Mouse (Mus musculus) kidney, embryonic 16.5 days (tissue): ENCODE results near the gene Frem1. TPM values are rescaled to one million over a fixed set of nuclear protein-coding genes. Genes with fewer than 3 reads are reported as not detected.
A peak's percentile ranks its signal among the peaks of the same experiment; 100 is the strongest.

Source experiments
- ATAC-seq: fragments of 200-750 bp; cut with Nextera tagmentation; 2 replicates; pipeline ENCODE4 v1.8.0; 2017; ENCODE audit warnings: moderate TSS enrichment; ENCODE audit not compliant: low FRiP score, low TSS enrichment
- H3K27ac ChIP-seq: fragments of 300-500 bp; sonication (generic); 2 replicates; pipeline ENCODE4 v1.5.1; 2014; ENCODE audit warnings: low read length
- H3K27me3 ChIP-seq: fragments of 300-500 bp; sonication (generic); 2 replicates; pipeline ENCODE4 v1.6.1; 2014; ENCODE audit warnings: low read length, control low read depth, mixed read lengths; ENCODE audit not compliant: insufficient read depth
- H3K36me3 ChIP-seq: fragments of 300-500 bp; sonication (generic); 2 replicates; pipeline ENCODE4 v1.6.1; 2014; ENCODE audit warnings: low read length, control low read depth, mixed read lengths; ENCODE audit not compliant: insufficient read depth
- H3K4me1 ChIP-seq: fragments of 300-500 bp; sonication (generic); 2 replicates; pipeline ENCODE4 v1.6.1; 2014; ENCODE audit warnings: low read length, control low read depth, mixed read lengths; ENCODE audit not compliant: insufficient read depth
- H3K4me2 ChIP-seq: fragments of 300-500 bp; sonication (generic); replicated peaks from 2 replicates; pipeline ENCODE4 v1.6.1; 2014; ENCODE audit warnings: low read depth, low read length
- H3K4me3 ChIP-seq: fragments of 300-500 bp; sonication (generic); 2 replicates; pipeline ENCODE4 v1.5.1; 2014; ENCODE audit warnings: mild to moderate bottlenecking, low read length
- H3K9ac ChIP-seq: fragments of 300-500 bp; sonication (generic); replicated peaks from 2 replicates; pipeline ENCODE4 v1.6.1; 2014; ENCODE audit warnings: low read length
- H3K9me3 ChIP-seq: fragments of 300-500 bp; sonication (generic); 2 replicates; pipeline ENCODE4 v1.6.1; 2016; ENCODE audit warnings: low read length, control low read depth
- WGBS: fragments of 180-500 bp; shearing (Covaris S2); extraction: QIAGEN DNeasy Blood & Tissue Kit; methylation state at CpG from one replicate; pipeline ENCODE4 v1.1.7; 2014; 5-methylcytosine and 5-hydroxymethylcytosine counted together
- polyA plus RNA-seq: library from polyadenylated mRNA; unstranded; fragments of >200 nt; fragmentation: Nextera tagmentation; extraction: Ambion mirVana; gene quantifications from 2 replicates; pipeline ENCODE4 v1.2.1, GENCODE M21; 2015

The Frem1 gene
- polyA plus RNA-seq, 1 experiment from 2014 or later, result 24.4 TPM

GRCm38 (mm10) chr4:82867731-82868445, 184.3 kb downstream of the Frem1 start:
- Histone ChIP-seq H3K27ac (no peak overlapping the region), H3K4me1 (no peaks in the 10 kb centered on the region), H3K9me3 (no peaks in the 10 kb centered on the region), H3K27me3 (no peaks in the 10 kb centered on the region), H3K9ac (no peak overlapping the region), H3K4me2 (no peak overlapping the region), H3K4me3 (no peak overlapping the region), H3K36me3 (no peaks in the 10 kb centered on the region)
- no peak for ATAC-seq
- WGBS, result 88% methylated on average over 5 of the region's 5 CpGs

GRCm38 (mm10) chr4:82867111-82867510, 185.0 kb downstream of the Frem1 start:
- WGBS, result 67% methylated on average over 4 of the region's 4 CpGs
- Histone ChIP-seq H3K27me3 (no peaks in the 10 kb centered on the region), H3K4me2 (no peak overlapping the region), H3K4me3 (no peak overlapping the region), H3K27ac (no peak overlapping the region), H3K4me1 (no peaks in the 10 kb centered on the region), H3K9me3 (no peaks in the 10 kb centered on the region), H3K9ac (no peak overlapping the region), H3K36me3 (no peaks in the 10 kb centered on the region)
- no peak for ATAC-seq

GRCm38 (mm10) chr4:82864974-82865699, 187.0 kb downstream of the Frem1 start:
- 81% methylated on average over 8 of the region's 8 CpGs for WGBS
- no peak overlapping the region for H3K9ac ChIP-seq
- H3K4me2 ChIP-seq, result no peak overlapping the region
- no peak overlapping the region for H3K27ac ChIP-seq
- H3K27me3 ChIP-seq, result no peaks in the 10 kb centered on the region
- no peaks in the 10 kb centered on the region for H3K36me3 ChIP-seq
- H3K4me1 ChIP-seq, result no peaks in the 10 kb centered on the region
- H3K4me3 ChIP-seq, result no peak overlapping the region
- H3K9me3 ChIP-seq, result no peaks in the 10 kb centered on the region
- no peak for ATAC-seq

- 85% methylated on average over 8 of the region's 8 CpGs for WGBS
- Histone ChIP-seq H3K27me3 (no peaks in the 10 kb centered on the region), H3K9me3 (no peaks in the 10 kb centered on the region), H3K4me1 (peaks cover 10% of the 10 kb centered on the region), H3K27ac (no peak overlapping the region), H3K4me3 (no peak overlapping the region), H3K9ac (no peak overlapping the region), H3K36me3 (no peaks in the 10 kb centered on the region), H3K4me2 (no peak overlapping the region)
- ATAC-seq, result no peak
Measured at GRCm38 (mm10) chr4:82863316-82863715, 188.8 kb downstream of the Frem1 start.

GRCm38 (mm10) chr4:82861451-82861850, 190.7 kb downstream of the Frem1 start:
- Histone ChIP-seq H3K36me3 (no peaks in the 10 kb centered on the region), H3K27ac (no peak overlapping the region), H3K9me3 (no peaks in the 10 kb centered on the region), H3K4me1 (peaks cover 12% of the 10 kb centered on the region), H3K9ac (no peak overlapping the region), H3K4me2 (no peak overlapping the region), H3K4me3 (no peak overlapping the region), H3K27me3 (no peaks in the 10 kb centered on the region)
- WGBS, result 95% methylated on average over 2 of the region's 2 CpGs
- no peak for ATAC-seq

GRCm38 (mm10) chr4:82860566-82860965, 191.6 kb downstream of the Frem1 start:
- Histone ChIP-seq H3K4me1 (peaks cover 12% of the 10 kb centered on the region), H3K36me3 (no peaks in the 10 kb centered on the region), H3K27ac (no peak overlapping the region), H3K4me2 (no peak overlapping the region), H3K9ac (no peak overlapping the region), H3K4me3 (no peak overlapping the region), H3K9me3 (no peaks in the 10 kb centered on the region), H3K27me3 (no peaks in the 10 kb centered on the region)
- ATAC-seq, result no peak
- 40% methylated on average over 3 of the region's 3 CpGs for WGBS

- Histone ChIP-seq H3K4me1 (peaks cover 12% of the 10 kb centered on the region), H3K9me3 (no peaks in the 10 kb centered on the region), H3K4me2 (peak within 1 kb of the TSS; percentile 78), H3K27ac (peak within 1 kb of the TSS; percentile 76), H3K4me3 (peak within 1 kb of the TSS; percentile 72), H3K36me3 (no peaks in the 10 kb centered on the region), H3K9ac (peak within 1 kb of the TSS; percentile 78), H3K27me3 (no peaks in the 10 kb centered on the region)
- under 1% methylated on average over 77 of the region's 82 CpGs for WGBS
- peak; percentile 93 for ATAC-seq
Measured at GRCm38 (mm10) chr4:82859131-82860125, 192.7 kb downstream of the Frem1 start, which contains the start of gene Zdhhc21. Gene Zdhhc21 (minus strand): TSS chr4:82859958.

GRCm38 (mm10) chr4:82858431-82859010, 193.6 kb downstream of the Frem1 start:
- Histone ChIP-seq H3K27me3 (no peaks in the 10 kb centered on the region), H3K27ac (peak overlapping the region; percentile 76; the same call in 1 of the 2 replicates), H3K9me3 (no peaks in the 10 kb centered on the region), H3K4me2 (peak overlapping the region; percentile 78), H3K36me3 (no peaks in the 10 kb centered on the region), H3K4me3 (peak overlapping the region; percentile 72), H3K9ac (peak overlapping the region; percentile 78), H3K4me1 (peaks cover 12% of the 10 kb centered on the region)
- 20% methylated on average over 4 of the region's 4 CpGs for WGBS
- ATAC-seq, result no peak

GRCm38 (mm10) chr4:82856986-82857385, 195.2 kb downstream of the Frem1 start:
- no peaks in the 10 kb centered on the region for H3K9me3 ChIP-seq
- ATAC-seq, result no peak
- H3K27ac ChIP-seq, result no peak overlapping the region
- H3K4me1 ChIP-seq, result peaks cover 12% of the 10 kb centered on the region
- H3K36me3 ChIP-seq, result no peaks in the 10 kb centered on the region
- H3K27me3 ChIP-seq, result no peaks in the 10 kb centered on the region
- no peak overlapping the region for H3K4me3 ChIP-seq
- no peak overlapping the region for H3K9ac ChIP-seq
- WGBS, result 84% methylated on average over 3 of the region's 3 CpGs
- no peak overlapping the region for H3K4me2 ChIP-seq
